Mouse (Mus musculus) thymus, postnatal 0 days (tissue): ENCODE data around the gene Ttc29. TPM values are rescaled to one million over a fixed set of nuclear protein-coding genes. Genes with fewer than 3 reads are reported as not detected.

Experiments
- DNase-seq: peaks from one replicate; pipeline ENCODE4 v3.0.0-alpha.2; 2015; ENCODE audit warnings: low spot score
- polyA plus RNA-seq: library from polyadenylated mRNA; unstranded; fragments of >200 nt; fragmentation: Nextera tagmentation; extraction: Ambion mirVana; gene quantifications from 2 replicates; pipeline ENCODE4 v1.2.1, GENCODE M21; 2015

The Ttc29 gene
- polyA plus RNA-seq, 1 experiment from 2014 or later, result 0.23 TPM

- DNase-seq, result no peak
These were observed 64.3 kb downstream of the Ttc29 start for GRCm38 (mm10) chr8:78277411-78277810.

- DNase-seq, result no peak
These were observed 65.5 kb downstream of the Ttc29 start for GRCm38 (mm10) chr8:78278598-78278997.

GRCm38 (mm10) chr8:78284805-78285204 lies 71.7 kb downstream of the Ttc29 start:
- no peak for DNase-seq

GRCm38 (mm10) chr8:78285366-78285765 lies 72.3 kb downstream of the Ttc29 start:
- no peak for DNase-seq

GRCm38 (mm10) chr8:78289374-78289971 lies 76.4 kb downstream of the Ttc29 start:
- no peak for DNase-seq

- DNase-seq, result no peak
These were observed 77.2 kb downstream of the Ttc29 start for GRCm38 (mm10) chr8:78290274-78290673.

- no peak for DNase-seq
These were observed 82.4 kb downstream of the Ttc29 start for GRCm38 (mm10) chr8:78295494-78295893.

GRCm38 (mm10) chr8:78303579-78303978 lies 90.5 kb downstream of the Ttc29 start:
- no peak for DNase-seq

GRCm38 (mm10) chr8:78306604-78307003 lies 93.5 kb downstream of the Ttc29 start:
- DNase-seq, result no peak

- no peak for DNase-seq
These were observed 94.0 kb downstream of the Ttc29 start for GRCm38 (mm10) chr8:78307131-78307530.

GRCm38 (mm10) chr8:78309539-78309938 lies 96.4 kb downstream of the Ttc29 start:
- DNase-seq, result no peak

- DNase-seq, result no peak
These were observed 102.5 kb downstream of the Ttc29 start for GRCm38 (mm10) chr8:78315576-78315975.

GRCm38 (mm10) chr8:78317666-78318065 lies 104.6 kb downstream of the Ttc29 start:
- DNase-seq, result no peak

GRCm38 (mm10) chr8:78323391-78323790 lies 110.3 kb downstream of the Ttc29 start:
- no peak for DNase-seq

GRCm38 (mm10) chr8:78340689-78341529 lies 127.8 kb downstream of the Ttc29 start:
- DNase-seq, result no peak

GRCm38 (mm10) chr8:78342151-78342550 lies 129.1 kb downstream of the Ttc29 start:
- DNase-seq, result no peak

- DNase-seq, result no peak
These were observed 130.9 kb downstream of the Ttc29 start for GRCm38 (mm10) chr8:78344006-78344405.

GRCm38 (mm10) chr8:78345705-78346104 lies 132.6 kb downstream of the Ttc29 start:
- no peak for DNase-seq

- DNase-seq, result no peak
These were observed 133.1 kb downstream of the Ttc29 start for GRCm38 (mm10) chr8:78346131-78346621.

- no peak for DNase-seq
These were observed 140.8 kb downstream of the Ttc29 start for GRCm38 (mm10) chr8:78353902-78354301.

- DNase-seq, result no peak
These were observed 141.7 kb downstream of the Ttc29 start for GRCm38 (mm10) chr8:78354801-78355200.

GRCm38 (mm10) chr8:78390756-78391155 lies 177.7 kb downstream of the Ttc29 start:
- DNase-seq, result no peak

- no peak for DNase-seq
These were observed 206.2 kb downstream of the Ttc29 start for GRCm38 (mm10) chr8:78419272-78419671.
